Mouse (Mus musculus) limb, embryonic 12.5 days (tissue): Measurements from ENCODE around the gene Olfr945. TPM values are rescaled to one million over a fixed set of nuclear protein-coding genes. Genes with fewer than 3 reads are reported as not detected.

Source experiments
- ATAC-seq: fragments of 200-750 bp; cut with Nextera tagmentation; 2 replicates; pipeline ENCODE4 v1.8.0; 2017; ENCODE audit warnings: low read depth, moderate TSS enrichment; ENCODE audit not compliant: insufficient number of reproducible peaks, insufficient read depth, low FRiP score, low TSS enrichment
- H3K27ac ChIP-seq: fragments of 300-500 bp; sonication (generic); 2 replicates; pipeline ENCODE4 v1.5.1; 2016; ENCODE audit warnings: mild to moderate bottlenecking, moderate library complexity
- H3K27me3 ChIP-seq: fragments of 300-500 bp; sonication (generic); 2 replicates; pipeline ENCODE4 v1.6.1; 2016; ENCODE audit warnings: mild to moderate bottlenecking, moderate library complexity
- H3K36me3 ChIP-seq: fragments of 300-500 bp; sonication (generic); 2 replicates; pipeline ENCODE4 v1.6.1; 2016; ENCODE audit warnings: mild to moderate bottlenecking, moderate library complexity
- H3K4me1 ChIP-seq: fragments of 300-500 bp; sonication (generic); replicated peaks from 2 replicates; pipeline ENCODE4 v1.6.1; 2016
- H3K4me2 ChIP-seq: fragments of 300-500 bp; sonication (generic); 2 replicates; pipeline ENCODE4 v1.6.1; 2016; ENCODE audit warnings: mild to moderate bottlenecking, moderate library complexity
- H3K4me3 ChIP-seq: fragments of 300-500 bp; sonication (generic); replicated peaks from 2 replicates; pipeline ENCODE4 v1.5.1; 2016; ENCODE audit warnings: mild to moderate bottlenecking
- H3K9ac ChIP-seq: fragments of 300-500 bp; sonication (generic); replicated peaks from 2 replicates; pipeline ENCODE4 v1.6.1; 2016; ENCODE audit warnings: mild to moderate bottlenecking, moderate library complexity
- H3K9me3 ChIP-seq: fragments of 300-500 bp; sonication (generic); 2 replicates; pipeline ENCODE4 v1.6.1; 2016; ENCODE audit warnings: mild to moderate bottlenecking, moderate library complexity
- WGBS: fragments of 180-500 bp; shearing (Covaris S2); methylation state at CpG from one replicate; pipeline ENCODE4 v1.1.7; 2016; 5-methylcytosine and 5-hydroxymethylcytosine counted together
- polyA plus RNA-seq: library from polyadenylated mRNA; unstranded; fragments of >200 nt; fragmentation: Nextera tagmentation; extraction: Ambion mirVana; gene quantifications from 2 replicates; pipeline ENCODE4 v1.2.1, GENCODE M21; 2016

The Olfr945 gene
- polyA plus RNA-seq: not detected in 2 replicates

DNA sequence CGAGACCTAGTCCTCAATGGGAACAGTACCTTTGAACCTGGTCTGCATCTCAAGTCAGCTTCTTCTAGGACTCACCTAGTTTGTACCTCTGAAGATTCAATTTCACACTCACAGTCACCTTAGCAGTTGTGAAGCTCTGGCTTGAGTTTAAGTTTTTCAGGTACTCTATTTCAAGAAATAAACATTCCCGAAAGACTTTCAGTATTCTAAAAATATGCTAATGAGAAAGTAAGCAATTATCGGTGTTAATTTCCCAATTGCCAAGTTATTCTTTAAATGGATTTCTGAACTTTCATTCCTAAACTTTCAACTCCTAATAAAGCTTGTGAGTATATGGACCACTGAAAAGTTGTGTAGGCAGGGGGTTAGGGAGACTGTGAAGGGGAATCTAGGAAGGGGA, at the start of gene Olfr945:
Gene Olfr945 (minus strand): TSS at position 101 of the 400 bp plus-strand sequence.
- Histone ChIP-seq H3K27ac (no peak within 1 kb of the TSS), H3K9ac (no peak within 1 kb of the TSS), H3K4me1 (no peaks in the 10 kb centered on the region), H3K27me3 (no peaks in the 10 kb centered on the region), H3K36me3 (no peaks in the 10 kb centered on the region), H3K4me3 (no peak within 1 kb of the TSS), H3K9me3 (no peaks in the 10 kb centered on the region), H3K4me2 (no peak within 1 kb of the TSS)
- ATAC-seq: no peak
- WGBS: 88% methylated on average over 3 of the region's 3 CpGs

DNA sequence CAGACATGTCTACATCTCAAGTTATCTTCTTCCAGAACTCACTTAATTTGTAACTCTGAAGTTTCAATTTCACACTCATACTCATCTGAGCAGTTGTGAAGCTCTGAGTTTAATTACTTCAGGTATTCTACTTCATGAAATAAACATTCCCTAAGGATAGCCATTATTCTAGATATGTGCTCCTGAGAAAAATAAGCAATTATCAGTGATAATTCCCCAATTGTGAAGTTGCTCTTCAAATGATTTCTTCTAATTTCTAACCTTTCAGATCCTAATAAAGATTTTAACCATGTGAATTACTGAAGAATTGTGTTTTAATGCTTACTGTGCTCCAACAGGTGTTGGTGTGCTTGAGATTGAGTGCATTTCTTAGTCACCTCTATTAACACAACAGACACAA, 49.3 kb upstream of the Olfr945 start, which contains the start of gene Olfr948:
Gene Olfr948 (minus strand): TSS at position 101 of the 400 bp plus-strand sequence.
- no peaks in the 10 kb centered on the region for H3K27me3 ChIP-seq
- no peak within 1 kb of the TSS for H3K9ac ChIP-seq
- no peaks in the 10 kb centered on the region for H3K4me1 ChIP-seq
- H3K27ac ChIP-seq: no peak within 1 kb of the TSS
- H3K4me3 ChIP-seq: no peak within 1 kb of the TSS
- ATAC-seq: no peak
- H3K4me2 ChIP-seq: no peak within 1 kb of the TSS
- no peaks in the 10 kb centered on the region; the same call in 1 of the 2 replicates for H3K9me3 ChIP-seq
- H3K36me3 ChIP-seq: no peaks in the 10 kb centered on the region

- ATAC-seq: no peak
- H3K36me3 ChIP-seq: no peaks in the 10 kb centered on the region
- H3K4me1 ChIP-seq: no peaks in the 10 kb centered on the region
- H3K9me3 ChIP-seq: no peaks in the 10 kb centered on the region
- no peak overlapping the region for H3K27ac ChIP-seq
- H3K9ac ChIP-seq: no peak overlapping the region
- H3K27me3 ChIP-seq: no peaks in the 10 kb centered on the region
- no peak overlapping the region for H3K4me3 ChIP-seq
- H3K4me2 ChIP-seq: no peak overlapping the region
- 83% methylated on average over 2 of the region's 2 CpGs for WGBS
Observed at GRCm38 (mm10) chr9:39287136-39287535, 10.5 kb upstream of the Olfr945 start.

DNA sequence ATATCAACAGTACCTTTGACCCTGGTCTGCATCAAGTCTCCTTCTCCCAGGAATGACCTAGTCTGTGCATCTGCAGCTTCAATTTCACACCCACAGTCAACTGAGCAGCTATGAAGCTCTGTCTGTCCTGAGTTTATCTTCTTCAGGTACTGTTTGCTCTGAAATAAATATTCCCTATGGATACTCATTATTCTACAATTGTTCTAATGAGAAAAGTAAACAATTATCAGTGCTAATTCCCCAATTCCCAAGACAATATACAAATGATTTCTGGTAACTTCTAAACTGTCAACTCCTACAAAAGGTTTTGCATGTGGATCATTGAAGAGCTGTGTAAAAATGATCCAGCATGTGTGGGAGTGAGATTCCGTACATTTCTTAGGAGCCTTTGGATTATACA, 26.7 kb downstream of the Olfr945 start, which contains the start of gene Olfr1537:
Gene Olfr1537 (minus strand): TSS at position 101 of the 400 bp plus-strand sequence.
- no peaks in the 10 kb centered on the region for H3K4me1 ChIP-seq
- no peaks in the 10 kb centered on the region for H3K9me3 ChIP-seq
- no peak for ATAC-seq
- no peaks in the 10 kb centered on the region for H3K27me3 ChIP-seq
- no peak within 1 kb of the TSS for H3K9ac ChIP-seq
- H3K27ac ChIP-seq: no peak within 1 kb of the TSS
- no peaks in the 10 kb centered on the region for H3K36me3 ChIP-seq
- 87% methylated on average over 1 of the region's 1 CpGs for WGBS
- H3K4me3 ChIP-seq: no peak within 1 kb of the TSS
- H3K4me2 ChIP-seq: no peak within 1 kb of the TSS

Other genes with a start within 250 kb of the Olfr945 start
- not detected in 2 replicates for gene Olfr937, start 211.9 kb downstream of the Olfr945 start, polyA plus RNA-seq
- gene Olfr938, start 197.9 kb downstream of the Olfr945 start, polyA plus RNA-seq: not detected in 2 replicates
- gene Olfr27, start 148.7 kb downstream of the Olfr945 start, polyA plus RNA-seq: not detected in 2 replicates
- gene Olfr943, start 110.5 kb downstream of the Olfr945 start, polyA plus RNA-seq: not detected in 2 replicates
- gene Olfr944, start 74.9 kb downstream of the Olfr945 start, polyA plus RNA-seq: not detected in 2 replicates
- gene Olfr1537, start 26.8 kb downstream of the Olfr945 start, polyA plus RNA-seq: not detected in 2 replicates
- gene Olfr948, start 49.2 kb upstream of the Olfr945 start, polyA plus RNA-seq: not detected in 2 replicates
- not detected in 2 replicates for gene Olfr951, start 110.6 kb upstream of the Olfr945 start, polyA plus RNA-seq
- not detected in 2 replicates for gene Olfr952, start 150.3 kb upstream of the Olfr945 start, polyA plus RNA-seq
- not detected in 2 replicates for gene Olfr954, start 179.9 kb upstream of the Olfr945 start, polyA plus RNA-seq
- gene Olfr955, start 195.1 kb upstream of the Olfr945 start, polyA plus RNA-seq: not detected in 2 replicates
- gene Olfr44, start 217.2 kb upstream of the Olfr945 start, polyA plus RNA-seq: not detected in 2 replicates
- not detected in 2 replicates for gene Olfr957, start 239.0 kb upstream of the Olfr945 start, polyA plus RNA-seq